Mouse (Mus musculus) cortical plate, adult 2 months (tissue): ENCODE measurements around the gene Hscb. TPM values are rescaled to one million over a fixed set of nuclear protein-coding genes. Genes with fewer than 3 reads are reported as not detected.
A peak's percentile ranks its signal among the peaks of the same experiment; 100 is the strongest.

Source experiments
- H3K27ac ChIP-seq: fragments of 200-500 bp; 2 replicates; pipeline ENCODE4 v1.5.1; 2012; ENCODE audit warnings: low read length, control low read depth, inconsistent platforms; ENCODE audit not compliant: insufficient read depth
- H3K4me1 ChIP-seq: fragments of 200-500 bp; 2 replicates; pipeline ENCODE4 v1.6.1; 2011; ENCODE audit warnings: low read length; ENCODE audit not compliant: control insufficient read depth, insufficient read depth
- H3K4me3 ChIP-seq: fragments of 200-500 bp; 2 replicates; pipeline ENCODE4 v1.5.1; 2011; ENCODE audit warnings: mild to moderate bottlenecking, low read length, control low read depth; ENCODE audit not compliant: insufficient read depth
- CTCF ChIP-seq: fragments of 200-500 bp; IDR thresholded peaks from 2 replicates; pipeline ENCODE4 v1.5.1; 2011; ENCODE audit warnings: mild to moderate bottlenecking, control low read depth, low read length; ENCODE audit not compliant: insufficient read depth; ENCODE audit errors: extremely low read depth
- POLR2A ChIP-seq: fragments of 200-500 bp; IDR thresholded peaks from 2 replicates; pipeline ENCODE4 v1.6.1; 2011; ENCODE audit warnings: mild to moderate bottlenecking, low read length, control low read depth; ENCODE audit not compliant: insufficient read depth; ENCODE audit errors: extremely low read depth
- polyA plus RNA-seq: library from polyadenylated mRNA; depleted of rRNA; stranded (reverse); fragments of >200 nt; gene quantifications from 2 replicates; pipeline ENCODE4 v1.2.3, GENCODE M21; 2012; rRNA removed

Gene Hscb
- polyA plus RNA-seq, 1 experiment, result 15.3 TPM

- H3K4me3 ChIP-seq, result no peak overlapping the region
- TF ChIP-seq POLR2A (peak; percentile 40; the same call in 1 of the 2 replicates), CTCF (peak; percentile 41)
- H3K4me1 ChIP-seq, result no peaks in the 10 kb centered on the region
- H3K27ac ChIP-seq, result no peak overlapping the region
Observed at GRCm38 (mm10) chr5:110786081-110786835, 53.3 kb downstream of the Hscb start.

GRCm38 (mm10) chr5:110783150-110783549 is 56.4 kb downstream of the Hscb start:
- H3K27ac ChIP-seq, result no peak overlapping the region
- H3K4me3 ChIP-seq, result no peak overlapping the region
- no peaks in the 10 kb centered on the region for H3K4me1 ChIP-seq
- no peak for TF ChIP-seq POLR2A

- no peak overlapping the region for H3K4me3 ChIP-seq
- H3K4me1 ChIP-seq, result no peaks in the 10 kb centered on the region
- TF ChIP-seq POLR2A, result no peak
- no peak for TF ChIP-seq CTCF
- no peak overlapping the region for H3K27ac ChIP-seq
Observed at GRCm38 (mm10) chr5:110781529-110782238, 57.9 kb downstream of the Hscb start.

- peak overlapping the region; percentile 18; the same call in 1 of the 2 replicates for H3K27ac ChIP-seq
- peak overlapping the region; percentile 64 for H3K4me3 ChIP-seq
- no peak for TF ChIP-seq POLR2A
- no peak for TF ChIP-seq CTCF
- H3K4me1 ChIP-seq, result no peaks in the 10 kb centered on the region
Observed at GRCm38 (mm10) chr5:110780761-110781528, 58.6 kb downstream of the Hscb start.

- TF ChIP-seq CTCF (no peak), POLR2A (peak; percentile 61)
- Histone ChIP-seq H3K27ac (peak within 1 kb of the TSS; percentile 18; the same call in 1 of the 2 replicates), H3K4me1 (no peaks in the 10 kb centered on the region), H3K4me3 (peak within 1 kb of the TSS; percentile 64)
Observed at GRCm38 (mm10) chr5:110779998-110780760, 59.4 kb downstream of the Hscb start, which contains the start of gene Pus1. Gene Pus1, minus strand, starts transcription at chr5:110780659.

- Histone ChIP-seq H3K27ac (no peak overlapping the region), H3K4me3 (peak overlapping the region; percentile 64), H3K4me1 (no peaks in the 10 kb centered on the region)
- TF ChIP-seq POLR2A (no peak), CTCF (no peak)
Observed at GRCm38 (mm10) chr5:110779276-110779997, 60.1 kb downstream of the Hscb start.

Other genes with a start within 250 kb of the Hscb start
- 39.3 and 40.4 TPM in 2 replicates for gene Noc4l, start 186.4 kb downstream of the Hscb start, polyA plus RNA-seq
- 24.6 and 29.9 TPM in 2 replicates for gene Ddx51, start 186.3 kb downstream of the Hscb start, polyA plus RNA-seq
- gene Ep400, start 69.1 kb downstream of the Hscb start, polyA plus RNA-seq, result 26.8 TPM in 2 replicates
- gene Pus1, start 59.1 kb downstream of the Hscb start, polyA plus RNA-seq, result 19.6 and 20.1 TPM in 2 replicates
- 56.4 and 57.8 TPM in 2 replicates for gene Ulk1, start 29.7 kb downstream of the Hscb start, polyA plus RNA-seq
- 1.5 and 1.8 TPM in 2 replicates for gene Chek2, start 202 bp upstream of the Hscb start, polyA plus RNA-seq
- 3.7 and 3.9 TPM in 2 replicates for gene Ttc28, start 40.0 kb upstream of the Hscb start, polyA plus RNA-seq